Mouse (Mus musculus) stomach, postnatal 0 days (tissue): ENCODE measurements around the gene Zfp169.

Experiments
- CTCF ChIP-seq: IDR thresholded peaks from 2 replicates; pipeline ENCODE4 v1.5.1; 2016; ENCODE audit warnings: antibody characterized with exemption, low read depth, mild to moderate bottlenecking, moderate library complexity
- EP300 ChIP-seq: optimal IDR thresholded peaks from 2 replicates; pipeline ENCODE3; 2016; ENCODE audit warnings: antibody characterized with exemption

- TF ChIP-seq EP300 (no peak), CTCF (no peak)
These were observed 65.1 kb downstream of the Zfp169 start for GRCm38 (mm10) chr13:48448119-48448518.
